Mouse (Mus musculus) 416B (cell line): ENCODE results near the gene Olfr868.

Source experiments
- DNase-seq: peaks from one replicate; pipeline ENCODE4 v3.0.0; 2011; ENCODE audit warnings: low read depth

Olfr868 gene

GRCm38 (mm10) chr9:20098326-20098725, at the start of gene Olfr868:
Olfr868 (plus strand) TSS chr9:20098626.
- DNase-seq, result no peak

DNA sequence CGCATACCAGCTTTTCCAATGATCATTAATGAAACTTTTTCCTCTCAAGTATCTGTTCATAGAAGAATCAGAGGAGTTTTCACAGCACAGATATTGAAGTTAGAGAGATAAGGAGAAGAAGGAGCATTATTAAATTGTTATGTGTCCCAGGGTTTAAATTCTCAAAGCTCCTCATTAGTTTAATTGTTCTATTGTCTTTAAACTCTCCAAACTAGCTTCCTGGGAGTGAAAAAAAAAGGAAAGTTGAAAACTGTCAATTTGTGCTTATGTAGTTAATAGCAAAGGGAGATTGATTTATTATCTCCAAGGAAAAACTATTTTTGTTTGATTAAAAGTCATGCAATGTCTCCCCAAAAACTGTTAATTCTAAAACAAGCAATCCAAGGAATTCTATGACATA, 41.0 kb upstream of the Olfr868 start, which contains the start of gene Olfr867:
TSS of gene Olfr867 (minus strand) at position 101 of the 400 bp plus-strand sequence.
- no peak for DNase-seq

GRCm38 (mm10) chr9:20070236-20070635, 28.2 kb upstream of the Olfr868 start:
- no peak for DNase-seq

DNA sequence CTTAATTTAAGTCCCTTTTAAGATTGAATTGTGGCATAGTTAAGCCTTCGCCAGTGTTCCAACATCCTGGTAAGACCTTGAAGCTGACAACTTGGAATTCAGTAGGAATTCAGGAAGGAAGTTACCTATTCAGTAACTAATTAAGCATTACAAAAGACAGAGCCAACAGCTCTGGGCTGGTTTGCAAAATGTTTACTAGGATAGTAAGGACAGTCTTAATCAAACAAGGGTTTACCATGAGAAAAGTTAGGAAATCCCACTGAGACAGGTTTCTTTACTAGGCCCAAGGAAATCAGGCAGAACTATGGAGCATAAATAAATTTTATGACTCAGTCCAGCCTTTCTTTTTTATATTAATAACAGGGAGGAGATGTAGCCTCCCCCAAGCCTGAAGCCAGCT, 27.1 kb upstream of the Olfr868 start:
- DNase-seq, result no peak

GRCm38 (mm10) chr9:20073523-20074177, 24.8 kb upstream of the Olfr868 start:
- no peak for DNase-seq

GRCm38 (mm10) chr9:20128709-20129108, 30.3 kb downstream of the Olfr868 start, which contains the start of gene Olfr869:
Olfr869 (plus strand) TSS chr9:20129009.
- DNase-seq, result no peak

GRCm38 (mm10) chr9:20149706-20150105, 51.3 kb downstream of the Olfr868 start:
- no peak for DNase-seq
